Mouse (Mus musculus): ENCODE results near the gene Nr1h5.

- TF ChIP-seq CTCF (IDR thresholded peaks at IDR 0.05; ENCODE audit: control insufficient read depth, insufficient read depth, insufficient read length): no peak
- TF ChIP-seq MYOG (IDR thresholded peaks at IDR 0.05; ENCODE audit: control insufficient read depth, extremely low read depth, insufficient read length): no peak
- no peak for TF ChIP-seq USF1 (IDR thresholded peaks at IDR 0.05; ENCODE audit: low read depth)
- TF ChIP-seq CEBPB (IDR thresholded peaks at IDR 0.05; ENCODE audit: low read depth): no peak
- TF ChIP-seq MAX (IDR thresholded peaks at IDR 0.05): no peak
- TF ChIP-seq MYOD1 (IDR thresholded peaks at IDR 0.05; ENCODE audit: control insufficient read depth, insufficient read length, low read depth): no peak
- no peak for TF ChIP-seq FOSL1 (IDR thresholded peaks at IDR 0.05; ENCODE audit: insufficient read depth, low read length, poor library complexity, severe bottlenecking)
These were observed 31.3 kb upstream of the Nr1h5 start for GRCm38 (mm10) chr3:102995233-102995604.
